Mouse (Mus musculus) liver, embryonic 16.5 days (tissue): ENCODE measurements around the gene Olfr366. TPM values are rescaled to one million over a fixed set of nuclear protein-coding genes. Genes with fewer than 3 reads are reported as not detected.
"Not testable (repeated sequence)": the region's sequence is repeated elsewhere in the genome, so short reads cannot be mapped to it uniquely, and the experiment has no call there.

Experiments
- ATAC-seq: fragments of 200-750 bp; cut with Nextera tagmentation; 2 replicates; pipeline ENCODE4 v1.8.0; 2017; ENCODE audit warnings: low read depth, mild to moderate bottlenecking, moderate number of reproducible peaks, moderate library complexity
- H3K27ac ChIP-seq: fragments of 300-500 bp; sonication (generic); 2 replicates; pipeline ENCODE4 v1.5.1; 2014; ENCODE audit warnings: mild to moderate bottlenecking, low read length
- H3K27me3 ChIP-seq: fragments of 300-500 bp; sonication (generic); 2 replicates; pipeline ENCODE4 v1.6.1; 2014; ENCODE audit warnings: low read depth, low read length, mixed read lengths; ENCODE audit not compliant: control insufficient read depth, insufficient read depth
- H3K36me3 ChIP-seq: fragments of 300-500 bp; sonication (generic); 2 replicates; pipeline ENCODE4 v1.6.1; 2014; ENCODE audit warnings: mild to moderate bottlenecking; ENCODE audit not compliant: control insufficient read depth, insufficient read depth
- H3K4me1 ChIP-seq: fragments of 300-500 bp; sonication (generic); 2 replicates; pipeline ENCODE4 v1.6.1; 2014; ENCODE audit warnings: low read depth, low read length, mixed read lengths; ENCODE audit not compliant: control insufficient read depth
- H3K4me2 ChIP-seq: fragments of 300-500 bp; sonication (generic); 2 replicates; pipeline ENCODE4 v1.6.1; 2014; ENCODE audit warnings: low read depth, low read length, mixed read lengths
- H3K4me3 ChIP-seq: fragments of 300-500 bp; sonication (generic); 2 replicates; pipeline ENCODE4 v1.5.1; 2014; ENCODE audit warnings: low read depth, mild to moderate bottlenecking, low read length
- H3K9ac ChIP-seq: fragments of 300-500 bp; sonication (generic); 2 replicates; pipeline ENCODE4 v1.6.1; 2014; ENCODE audit warnings: low read depth, low read length
- H3K9me3 ChIP-seq: fragments of 300-500 bp; sonication (generic); replicated peaks from 2 replicates; pipeline ENCODE4 v1.6.1; 2016; ENCODE audit warnings: low read length; ENCODE audit not compliant: control insufficient read depth
- WGBS: fragments of 180-500 bp; shearing (Covaris S2); extraction: QIAGEN DNeasy Blood & Tissue Kit; methylation state at CpG from one replicate; pipeline ENCODE4 v1.1.7; 2014; ENCODE audit not compliant: insufficient replicate concordance; 5-methylcytosine and 5-hydroxymethylcytosine counted together
- polyA plus RNA-seq: library from polyadenylated mRNA; unstranded; fragments of >200 nt; fragmentation: Nextera tagmentation; extraction: Ambion mirVana; gene quantifications from 2 replicates; pipeline ENCODE4 v1.2.1, GENCODE M21; 2015

The Olfr366 gene
- not detected in 2 replicates for polyA plus RNA-seq

GRCm38 (mm10) chr2:37211274-37211673, at the start of gene Olfr366:
Gene Olfr366, plus strand, starts transcription at chr2:37211574.
- no peak within 1 kb of the TSS for H3K4me3 ChIP-seq
- H3K27ac ChIP-seq, result no peak within 1 kb of the TSS
- H3K9ac ChIP-seq, result no peak within 1 kb of the TSS
- no peak for ATAC-seq
- H3K36me3 ChIP-seq, result no peaks in the 10 kb centered on the region
- no peaks in the 10 kb centered on the region for H3K9me3 ChIP-seq
- no peaks in the 10 kb centered on the region for H3K27me3 ChIP-seq
- H3K4me2 ChIP-seq, result no peak within 1 kb of the TSS
- no peaks in the 10 kb centered on the region for H3K4me1 ChIP-seq

- Histone ChIP-seq H3K27me3 (no peaks in the 10 kb centered on the region), H3K9ac (no peak within 1 kb of the TSS), H3K4me1 (no peaks in the 10 kb centered on the region), H3K27ac (no peak within 1 kb of the TSS), H3K36me3 (no peaks in the 10 kb centered on the region), H3K4me2 (no peak within 1 kb of the TSS), H3K9me3 (no peaks in the 10 kb centered on the region), H3K4me3 (no peak within 1 kb of the TSS)
- 43% methylated on average over 3 of the region's 3 CpGs for WGBS
- ATAC-seq, result no peak
These were observed 23.5 kb upstream of the Olfr366 start, which contains the start of gene Olfr365 for GRCm38 (mm10) chr2:37187898-37188297. Gene Olfr365, plus strand, starts transcription at chr2:37188198.

GRCm38 (mm10) chr2:37261781-37262180, 50.4 kb downstream of the Olfr366 start:
- H3K9ac ChIP-seq, H3K4me1 ChIP-seq, H3K9me3 ChIP-seq, H3K27ac ChIP-seq, H3K4me3 ChIP-seq, ATAC-seq, H3K27me3 ChIP-seq, H3K4me2 ChIP-seq, H3K36me3 ChIP-seq: not testable (repeated sequence)
- WGBS, result 62% methylated on average over 7 of the region's 7 CpGs

Other genes starting within 250 kb of the Olfr366 start
- gene Olfr357, start 217.7 kb upstream of the Olfr366 start, polyA plus RNA-seq, result not detected in 2 replicates
- gene Olfr358, start 202.2 kb upstream of the Olfr366 start, polyA plus RNA-seq, result not detected in 2 replicates
- not detected in 2 replicates for gene Olfr360, start 145.8 kb upstream of the Olfr366 start, polyA plus RNA-seq
- gene Olfr361, start 122.3 kb upstream of the Olfr366 start, polyA plus RNA-seq, result not detected in 2 replicates
- not detected in 2 replicates for gene Olfr362, start 93.7 kb upstream of the Olfr366 start, polyA plus RNA-seq
- not detected in 2 replicates for gene Olfr364-ps1, start 72.3 kb upstream of the Olfr366 start, polyA plus RNA-seq
- not detected in 2 replicates for gene Olfr365, start 23.4 kb upstream of the Olfr366 start, polyA plus RNA-seq
- not detected in 2 replicates for gene Olfr368, start 114.9 kb downstream of the Olfr366 start, polyA plus RNA-seq
- 10.2 and 11.2 TPM in 2 replicates for gene Pdcl, start 147.8 kb downstream of the Olfr366 start, polyA plus RNA-seq
- 4.2 and 4.6 TPM in 2 replicates for gene Rc3h2, start 211.3 kb downstream of the Olfr366 start, polyA plus RNA-seq
- 1.8 TPM in 2 replicates for gene Zbtb26, start 231.6 kb downstream of the Olfr366 start, polyA plus RNA-seq
- 2.9 and 3.1 TPM in 2 replicates for gene Zbtb6, start 231.6 kb downstream of the Olfr366 start, polyA plus RNA-seq
- gene Rabgap1, start 231.7 kb downstream of the Olfr366 start, polyA plus RNA-seq, result 7.2 TPM in 2 replicates